Mouse (Mus musculus) bone marrow macrophage, adult 2 months (primary cell): Measurements from ENCODE around the gene Rasal1. TPM values are rescaled to one million over a fixed set of nuclear protein-coding genes. Genes with fewer than 3 reads are reported as not detected.

Experiments
- H3K27ac ChIP-seq: 2 replicates; pipeline ENCODE4 v1.5.1; 2012; ENCODE audit warnings: low read depth, low read length; ENCODE audit not compliant: insufficient read depth
- H3K4me1 ChIP-seq: 2 replicates; pipeline ENCODE4 v1.6.1; 2012; ENCODE audit warnings: low read length; ENCODE audit not compliant: control insufficient read depth, insufficient read depth
- H3K4me3 ChIP-seq: 2 replicates; pipeline ENCODE4 v1.5.1; 2012; ENCODE audit warnings: mild to moderate bottlenecking, low read length, moderate library complexity; ENCODE audit not compliant: insufficient read depth
- CTCF ChIP-seq: IDR thresholded peaks from 2 replicates; pipeline ENCODE4 v1.5.1; 2012; ENCODE audit warnings: low read depth, mild to moderate bottlenecking, low read length, moderate library complexity
- POLR2A ChIP-seq: IDR thresholded peaks from 2 replicates; pipeline ENCODE4 v1.6.1; 2012; ENCODE audit warnings: mild to moderate bottlenecking, low read depth, low read length, borderline replicate concordance
- polyA plus RNA-seq: library from polyadenylated mRNA; stranded (reverse); fragments of >200 nt; gene quantifications from 2 replicates; pipeline ENCODE4 v1.2.4, GENCODE M21; 2012; ENCODE audit not compliant: missing spikeins, insufficient read depth, insufficient read length

Gene Rasal1
- polyA plus RNA-seq, 1 experiment, result not detected

DNA sequence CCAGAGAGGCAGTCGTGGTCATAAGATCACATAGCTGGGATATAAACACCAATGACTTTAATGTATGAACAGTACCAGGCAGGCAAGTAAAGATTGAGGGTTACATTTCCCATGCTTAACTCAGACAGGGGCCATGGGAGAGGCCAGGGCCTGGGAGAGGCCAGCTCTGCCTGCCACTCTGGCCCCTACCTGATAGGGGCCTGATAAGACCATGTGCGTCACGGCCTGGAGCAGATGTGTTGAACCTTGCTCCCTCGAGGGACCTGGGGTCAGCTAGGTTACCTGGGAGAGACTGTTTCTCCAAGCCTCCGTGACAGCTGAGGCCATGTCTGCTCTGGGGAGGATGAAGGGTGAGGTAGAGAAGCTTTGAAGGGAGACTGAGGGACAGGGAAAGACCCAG is 2.6 kb downstream of the Rasal1 start:
- Histone ChIP-seq H3K4me1 (peaks cover 8% of the 10 kb centered on the region), H3K27ac (no peak overlapping the region), H3K4me3 (no peak overlapping the region)
- TF ChIP-seq CTCF, result no peak
- no peak for TF ChIP-seq POLR2A

DNA sequence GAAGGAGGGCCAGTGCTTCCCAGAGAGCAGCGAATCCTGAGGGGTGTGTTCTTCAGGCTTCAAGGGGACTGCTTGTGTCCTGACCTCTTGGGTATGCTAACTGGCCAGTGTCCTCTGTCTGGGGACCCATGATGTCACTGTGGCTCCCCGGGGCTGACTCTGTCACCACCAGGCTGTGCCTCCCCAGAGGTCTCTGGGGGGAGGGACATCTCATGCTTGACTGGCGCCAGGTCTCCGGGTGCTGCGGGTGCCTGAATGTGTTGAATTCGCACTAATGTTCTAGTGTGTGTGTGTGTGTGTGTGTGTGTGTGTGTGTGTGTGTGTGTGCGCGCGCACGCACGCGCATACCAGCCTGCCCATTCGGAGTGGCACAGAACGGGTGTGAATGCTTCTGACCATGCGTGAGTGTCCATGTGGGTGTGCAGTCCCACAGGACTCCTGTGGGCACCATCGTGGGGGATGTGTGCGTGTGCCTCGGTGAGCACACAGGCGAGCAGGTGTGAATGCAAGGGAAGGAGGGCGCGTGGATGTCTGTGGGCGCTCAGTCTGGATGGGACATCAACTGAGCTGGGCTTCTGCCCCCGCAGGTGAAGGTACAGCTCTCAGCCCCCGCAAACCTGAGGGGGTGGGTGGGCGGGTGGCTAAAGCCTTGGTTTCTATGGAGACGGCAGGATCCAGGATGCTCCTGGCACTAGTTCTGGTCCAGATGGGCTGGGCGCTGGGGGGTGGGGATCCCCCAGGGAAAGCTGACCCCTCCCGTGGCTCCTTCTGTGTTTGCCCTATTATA is 4.5 kb downstream of the Rasal1 start:
- no peak for TF ChIP-seq CTCF
- TF ChIP-seq POLR2A, result no peak
- no peak overlapping the region for H3K4me3 ChIP-seq
- H3K27ac ChIP-seq, result no peak overlapping the region
- H3K4me1 ChIP-seq, result peaks cover 3% of the 10 kb centered on the region

DNA sequence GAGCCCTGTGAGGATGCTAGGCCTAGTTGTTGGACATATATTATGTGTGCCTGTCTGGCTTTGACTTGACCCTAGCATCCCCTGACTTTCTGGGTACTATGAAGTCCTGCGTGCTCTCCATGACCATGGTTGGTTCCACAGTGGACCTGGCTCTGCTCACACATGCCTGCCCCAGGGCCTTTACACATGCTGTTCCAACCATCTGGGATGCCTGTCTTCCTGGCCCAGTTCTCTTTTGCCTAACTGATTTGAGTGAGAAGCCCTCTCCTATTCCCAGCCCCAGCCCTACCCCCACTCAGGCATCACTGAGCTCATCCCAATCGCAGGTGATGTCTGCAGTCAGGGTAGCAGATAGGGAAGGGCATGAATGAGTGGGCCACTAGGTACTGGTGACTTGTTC is 5.3 kb downstream of the Rasal1 start:
- Histone ChIP-seq H3K4me3 (no peak overlapping the region), H3K4me1 (no peaks in the 10 kb centered on the region), H3K27ac (no peak overlapping the region)
- TF ChIP-seq CTCF (no peak), POLR2A (no peak)

DNA sequence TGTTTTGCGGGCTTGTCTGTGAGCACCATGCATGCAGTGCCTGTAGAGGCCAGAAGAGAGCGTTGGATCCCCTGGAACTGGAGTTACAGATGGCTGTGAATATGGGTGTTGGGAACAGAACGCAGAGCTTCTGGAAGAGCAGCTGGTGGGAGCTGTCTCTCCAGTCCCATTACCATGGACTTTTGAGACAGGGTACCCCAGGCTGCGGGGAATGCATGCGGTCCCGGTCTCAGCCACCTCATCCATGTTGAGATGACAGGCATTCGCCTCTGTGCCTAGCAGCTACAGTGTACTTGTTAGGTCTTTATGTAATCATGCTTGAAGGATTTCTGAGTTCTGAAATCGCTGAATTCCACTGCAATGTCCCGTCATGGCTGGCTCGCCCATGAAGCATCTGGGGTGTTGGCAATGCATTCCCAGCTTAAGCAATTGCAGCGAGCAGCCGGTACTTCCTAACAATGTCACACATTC is 7.7 kb downstream of the Rasal1 start:
- H3K4me3 ChIP-seq, result no peak overlapping the region
- H3K4me1 ChIP-seq, result no peaks in the 10 kb centered on the region
- no peak overlapping the region for H3K27ac ChIP-seq
- TF ChIP-seq CTCF (no peak), POLR2A (no peak)

DNA sequence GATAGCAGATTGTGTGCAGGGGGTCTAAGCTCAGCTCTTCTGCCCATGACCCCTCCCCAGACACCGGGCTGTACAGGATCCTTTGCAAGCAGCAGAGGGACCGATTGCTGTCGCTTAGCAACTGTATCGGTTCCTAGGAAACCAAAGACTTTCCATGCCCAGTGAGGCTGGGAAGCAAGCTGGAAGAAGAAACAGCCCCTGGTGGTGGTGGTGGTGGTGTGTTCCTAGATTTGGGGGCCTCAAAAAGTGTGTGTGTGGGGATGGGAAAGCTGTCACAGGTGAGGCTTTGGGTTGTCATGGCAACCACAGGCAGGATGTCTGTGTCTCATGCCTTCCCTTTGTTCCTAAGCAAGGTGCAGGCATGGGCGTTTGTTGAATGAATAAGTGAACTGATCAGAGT is 12.2 kb downstream of the Rasal1 start:
- Histone ChIP-seq H3K4me3 (no peak overlapping the region), H3K4me1 (no peaks in the 10 kb centered on the region), H3K27ac (no peak overlapping the region)
- TF ChIP-seq CTCF (no peak), POLR2A (no peak)

DNA sequence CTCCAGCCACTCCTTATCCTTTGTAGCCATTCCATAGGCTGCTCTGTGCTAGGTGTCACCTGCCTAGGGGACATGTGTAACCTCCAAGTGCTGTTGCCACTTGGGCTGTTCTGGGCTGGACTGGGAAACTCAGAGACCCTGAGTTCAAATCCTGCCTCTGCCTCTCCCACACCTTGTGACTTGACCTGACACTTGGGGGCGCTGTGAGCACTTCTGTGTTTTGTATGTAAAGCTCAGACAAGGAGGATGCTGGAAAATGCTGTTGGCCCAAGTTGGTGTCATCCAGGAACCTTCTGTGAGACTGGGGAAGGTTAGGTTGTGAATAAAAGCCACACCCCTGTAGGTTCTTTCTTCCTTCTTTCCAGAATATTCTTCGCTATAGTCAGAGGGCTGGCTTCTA is 16.3 kb downstream of the Rasal1 start:
- H3K27ac ChIP-seq, result no peak overlapping the region
- no peak for TF ChIP-seq POLR2A
- no peak for TF ChIP-seq CTCF
- no peaks in the 10 kb centered on the region for H3K4me1 ChIP-seq
- no peak overlapping the region for H3K4me3 ChIP-seq

DNA sequence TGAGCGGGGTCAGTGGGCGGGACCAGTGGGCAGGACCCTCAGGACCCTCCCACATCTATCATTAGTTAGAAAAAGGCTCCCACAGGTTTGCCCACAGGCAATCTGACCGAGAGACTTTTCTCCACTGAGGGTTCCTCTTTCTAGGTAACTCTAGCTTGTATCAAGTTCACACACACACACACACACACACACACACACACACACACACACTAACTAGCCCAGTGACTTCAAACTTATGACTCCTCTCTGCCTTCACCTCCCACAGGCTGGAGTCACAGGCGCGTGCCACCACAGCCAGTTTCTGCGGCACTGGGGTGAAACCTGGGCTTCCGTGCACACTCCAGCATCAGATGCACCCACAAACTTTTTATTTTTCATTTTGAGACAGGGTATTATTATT is 20.1 kb downstream of the Rasal1 start:
- Histone ChIP-seq H3K27ac (no peak overlapping the region), H3K4me1 (no peaks in the 10 kb centered on the region), H3K4me3 (no peak overlapping the region)
- no peak for TF ChIP-seq CTCF

DNA sequence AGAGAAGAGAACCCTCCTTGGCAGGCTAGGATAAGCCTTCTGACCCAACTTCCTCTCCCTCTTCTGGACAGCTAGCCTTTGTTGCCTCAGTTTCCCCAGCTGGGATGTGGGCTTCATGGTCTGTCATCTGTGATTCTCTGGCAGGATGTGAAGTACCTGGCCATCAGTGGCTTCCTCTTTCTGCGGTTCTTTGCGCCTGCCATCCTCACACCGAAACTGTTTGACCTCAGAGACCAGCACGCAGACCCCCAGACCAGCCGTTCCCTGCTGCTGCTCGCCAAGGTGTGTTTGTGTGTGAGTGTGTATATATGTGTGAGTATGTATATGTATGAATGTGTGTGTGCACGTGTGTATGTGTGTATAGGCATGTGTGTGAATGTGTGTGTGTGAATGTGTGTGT is 21.5 kb downstream of the Rasal1 start:
- H3K27ac ChIP-seq, result no peak overlapping the region
- no peak overlapping the region for H3K4me3 ChIP-seq
- TF ChIP-seq POLR2A (no peak), CTCF (no peak)
- H3K4me1 ChIP-seq, result no peaks in the 10 kb centered on the region

DNA sequence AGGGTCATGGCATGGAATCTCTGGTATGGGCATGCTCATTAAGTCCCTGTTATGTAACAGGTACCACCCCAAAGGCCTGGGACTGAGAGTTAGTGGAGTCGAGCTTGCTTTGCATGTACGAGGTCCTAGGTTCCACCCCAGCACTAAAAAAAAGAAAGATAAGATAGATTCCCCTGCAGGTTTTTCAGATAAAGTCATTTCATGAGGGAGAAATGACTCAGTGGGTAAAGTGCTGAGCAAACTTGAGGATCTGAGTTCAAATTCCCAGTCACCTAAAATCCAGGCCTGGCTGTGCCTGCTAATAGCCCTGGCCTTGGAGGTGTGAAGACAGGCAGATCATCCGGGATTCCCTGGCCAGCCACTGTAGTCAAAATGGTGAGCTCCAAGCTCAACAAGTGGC is 23.3 kb downstream of the Rasal1 start:
- TF ChIP-seq POLR2A (no peak), CTCF (no peak)
- H3K4me3 ChIP-seq, result no peak overlapping the region
- H3K4me1 ChIP-seq, result no peaks in the 10 kb centered on the region
- H3K27ac ChIP-seq, result no peak overlapping the region

DNA sequence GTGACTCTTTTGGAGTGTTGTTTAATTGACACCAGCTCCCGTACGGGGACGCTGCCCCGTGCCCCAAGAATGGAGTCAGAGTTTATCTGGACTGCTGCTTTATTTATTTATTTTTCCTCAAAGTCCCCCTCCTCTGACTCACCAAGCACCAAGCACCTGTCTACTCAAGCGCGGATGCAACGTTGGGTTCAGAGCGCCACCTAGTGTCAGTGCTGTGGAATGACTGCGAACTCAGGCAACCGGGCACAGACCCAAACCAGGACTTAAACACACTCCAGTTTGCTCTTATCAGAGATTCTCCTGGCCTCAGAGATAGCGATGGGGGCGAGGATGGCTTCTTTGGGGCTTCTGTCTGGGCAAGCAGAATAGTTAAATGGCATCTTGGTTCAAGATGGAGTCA is 25.0 kb downstream of the Rasal1 start:
- no peak overlapping the region for H3K27ac ChIP-seq
- no peak overlapping the region for H3K4me3 ChIP-seq
- no peaks in the 10 kb centered on the region for H3K4me1 ChIP-seq
- TF ChIP-seq POLR2A (no peak), CTCF (peak; percentile 99)
